Mouse (Mus musculus): Measurements from ENCODE around the gene Ccdc171. TPM values are rescaled to one million over a fixed set of nuclear protein-coding genes. Genes with fewer than 3 reads are reported as not detected.

The Ccdc171 gene
- polyA plus RNA-seq, 1 experiment from 2014 or later, result 2.4 TPM

Other genes starting within 250 kb of the Ccdc171 start
- gene Ttc39b, start 201.3 kb upstream of the Ccdc171 start, polyA plus RNA-seq (2016; fragmentation: Nextera tagmentation; extraction: Ambion mirVana), result 4.2 and 4.3 TPM in 2 replicates
- 15.4 and 17.7 TPM in 2 replicates for gene Snapc3, start 107.8 kb upstream of the Ccdc171 start, polyA plus RNA-seq (2016; fragmentation: Nextera tagmentation; extraction: Ambion mirVana)
- 92.0 and 100.0 TPM in 2 replicates for gene Psip1, start 39.1 kb upstream of the Ccdc171 start, polyA plus RNA-seq (2016; fragmentation: Nextera tagmentation; extraction: Ambion mirVana)

Measured in liver, embryonic 12.5 days (tissue).